Mouse (Mus musculus) T-helper 1 cell (primary cell): ENCODE measurements at regions not wholly inside any gene's neighbourhood (a gene's known extent, or its start where the extent isn't known, plus 50 kb on each side); places are given as distances from the start of the nearest gene placed in this dataset.

Experiments used
- in situ Hi-C: fragments of 300-600 bp; cut with MboI, MseI; formaldehyde crosslinking; loops from one replicate; pipeline ENCODE4 v1.15.1; 2025; ENCODE audit warnings: high pct_unique_total_duplicates

- in situ Hi-C loops, result no loop called here
Measured at GRCm38 (mm10) chr17:47317651-47318050, 51.0 kb upstream of the Mrps10 start.

- in situ Hi-C loops, result no loop called here
Measured at GRCm38 (mm10) chr17:47313162-47313561, 55.5 kb upstream of the Mrps10 start.

- in situ Hi-C loops, result no loop called here
Measured at GRCm38 (mm10) chr17:47311272-47311671, 57.4 kb upstream of the Mrps10 start.

- in situ Hi-C loops, result no loop called here
Measured at GRCm38 (mm10) chr17:47306027-47306761, 62.5 kb upstream of the Mrps10 start.

GRCm38 (mm10) chr17:47304463-47305199, 64.1 kb upstream of the Mrps10 start:
- in situ Hi-C loops, result no loop called here

DNA sequence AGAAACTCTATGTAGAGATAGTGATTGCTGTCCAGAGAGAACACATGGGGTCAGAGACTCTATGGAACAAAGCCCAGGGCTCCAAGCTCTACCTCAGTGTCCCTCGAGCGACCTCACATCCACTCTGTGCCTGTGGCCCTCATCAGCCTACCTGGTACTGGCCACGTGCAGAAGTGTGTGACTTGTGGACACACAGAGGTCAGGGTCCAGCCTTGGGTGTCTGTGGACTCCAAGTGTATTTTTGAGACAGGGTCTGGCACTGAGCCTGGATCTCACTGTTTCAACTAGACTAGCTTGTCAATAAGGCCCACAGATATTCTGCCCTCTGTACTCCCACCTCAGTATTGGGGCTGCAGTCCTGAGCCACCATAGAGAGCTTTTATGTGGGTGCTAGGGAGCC, 65.1 kb upstream of the Mrps10 start:
- in situ Hi-C loops, result no loop called here

GRCm38 (mm10) chr17:47298396-47298919, 70.2 kb upstream of the Mrps10 start:
- in situ Hi-C loops, result no loop called here

- in situ Hi-C loops, result no loop called here
Measured at GRCm38 (mm10) chr17:47297965-47298364, 70.7 kb upstream of the Mrps10 start.

DNA sequence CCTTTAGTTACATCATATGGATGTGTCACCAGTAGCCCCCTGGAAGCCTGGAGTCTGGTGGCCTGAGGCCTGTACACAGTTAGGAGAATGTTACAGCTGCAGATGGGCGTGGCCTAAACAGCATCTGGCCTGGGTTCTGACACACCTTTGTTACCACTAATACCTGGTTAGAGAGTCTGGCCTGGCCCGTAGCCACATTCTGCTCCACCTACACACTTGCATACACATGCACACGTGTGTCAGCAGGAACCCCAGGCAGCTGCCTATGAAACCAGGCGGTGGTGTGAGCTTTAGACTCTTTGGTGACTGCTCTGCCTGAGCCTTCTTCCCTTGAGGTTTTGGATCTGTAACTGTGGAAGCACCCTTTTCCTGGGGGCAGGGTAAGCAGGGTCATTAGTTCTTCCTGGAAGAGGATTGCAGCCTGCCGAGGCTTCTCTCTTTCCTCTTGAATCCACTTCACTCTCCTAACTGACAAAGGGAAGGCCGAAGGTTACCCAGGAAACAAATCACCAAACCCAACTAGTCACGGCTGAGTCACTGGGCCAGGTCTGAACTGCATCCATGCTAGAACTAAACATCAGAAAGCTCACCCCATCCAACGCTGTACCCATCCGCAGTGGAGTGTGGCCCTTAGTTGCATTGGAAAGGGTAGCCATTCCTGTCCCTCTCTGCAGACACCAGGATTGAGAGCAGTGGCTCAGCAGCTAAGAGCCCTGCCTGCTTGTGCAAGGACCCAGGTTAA, 71.8 kb upstream of the Mrps10 start:
- in situ Hi-C loops, result no loop called here

GRCm38 (mm10) chr17:47295315-47296011, 73.2 kb upstream of the Mrps10 start:
- in situ Hi-C loops, result no loop called here

DNA sequence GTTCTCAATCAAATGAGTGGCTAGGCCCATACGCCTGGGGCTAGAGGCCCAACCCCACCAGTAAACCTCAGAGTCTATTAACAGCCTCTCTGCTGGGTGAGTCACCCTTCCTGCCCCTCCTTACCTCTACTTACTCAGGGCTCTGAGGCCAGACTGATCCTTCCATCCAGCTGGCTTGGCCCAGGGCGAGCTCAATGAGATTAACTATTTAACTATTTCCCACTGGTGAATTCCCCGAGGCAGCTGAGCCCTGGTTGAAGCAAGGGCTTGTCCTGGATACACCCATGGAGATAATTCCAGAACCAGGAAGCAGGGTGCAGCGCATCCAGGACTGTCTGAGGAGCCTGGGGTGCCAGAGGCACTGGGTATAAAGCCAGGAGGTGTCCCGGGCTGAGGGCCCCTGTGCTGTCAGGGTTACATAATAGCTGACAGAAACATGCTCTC, 74.6 kb upstream of the Mrps10 start:
- in situ Hi-C loops, result no loop called here

DNA sequence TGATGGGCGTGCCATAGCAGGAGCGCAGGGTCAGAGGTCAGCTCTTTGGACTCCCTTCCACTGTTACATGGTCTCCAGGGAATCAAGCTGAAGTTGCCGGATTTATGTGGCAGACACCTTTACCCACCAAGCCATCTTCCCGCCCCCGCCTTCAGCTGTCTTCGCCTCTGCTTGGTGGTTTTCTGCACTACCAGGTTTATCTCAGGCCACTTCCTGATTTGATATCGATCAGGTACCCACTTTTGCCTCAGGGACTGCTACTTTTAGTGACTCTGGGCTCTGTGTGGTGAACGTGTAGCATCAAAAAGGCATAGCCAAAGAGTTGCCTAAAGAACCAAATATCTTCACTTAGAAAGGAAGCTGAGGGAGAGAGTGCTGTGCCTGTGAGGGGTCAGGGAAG, 75.5 kb upstream of the Mrps10 start:
- in situ Hi-C loops, result no loop called here

DNA sequence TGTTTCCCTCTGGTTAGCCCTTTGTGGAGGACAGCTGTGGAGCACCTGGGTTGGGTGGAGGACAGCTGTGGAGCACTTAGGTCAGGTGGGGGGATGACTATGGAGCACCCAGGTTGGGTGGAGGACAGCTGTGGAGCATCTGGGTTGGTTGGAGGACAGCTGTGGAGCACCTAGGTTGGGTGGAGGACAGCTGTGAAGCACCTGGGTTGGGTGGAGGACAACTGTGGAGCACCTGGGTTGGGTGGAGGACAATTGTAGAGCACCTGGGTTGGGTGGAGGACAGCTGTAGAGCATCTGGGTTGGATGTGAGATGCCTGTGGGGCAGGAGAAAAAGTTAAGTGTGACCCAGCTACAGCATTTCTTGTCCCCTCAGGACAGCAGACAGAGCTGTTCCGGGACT, 77.1 kb upstream of the Mrps10 start:
- in situ Hi-C loops, result no loop called here

DNA sequence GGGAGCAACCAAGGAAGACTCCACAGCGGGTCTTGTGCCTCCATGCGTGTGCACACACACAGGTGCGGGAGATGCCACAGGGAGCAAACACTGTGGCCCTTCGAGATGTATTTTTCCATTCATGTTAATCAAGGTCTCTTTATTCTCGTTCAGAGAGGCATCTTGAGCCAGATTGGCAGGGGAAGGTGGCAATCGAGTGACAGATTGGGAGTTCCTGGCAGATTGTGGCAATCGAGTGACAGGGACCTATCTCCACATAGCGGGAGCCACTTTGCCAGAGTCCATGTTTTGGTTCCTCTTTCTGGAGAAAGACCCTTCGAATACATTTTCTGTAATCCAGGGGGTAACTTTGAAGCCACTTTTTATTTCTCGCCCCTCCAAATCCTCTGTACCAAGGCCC, 83.1 kb upstream of the Mrps10 start:
- in situ Hi-C loops, result no loop called here

GRCm38 (mm10) chr17:47284236-47284635, 84.5 kb upstream of the Mrps10 start:
- in situ Hi-C loops, result no loop called here

DNA sequence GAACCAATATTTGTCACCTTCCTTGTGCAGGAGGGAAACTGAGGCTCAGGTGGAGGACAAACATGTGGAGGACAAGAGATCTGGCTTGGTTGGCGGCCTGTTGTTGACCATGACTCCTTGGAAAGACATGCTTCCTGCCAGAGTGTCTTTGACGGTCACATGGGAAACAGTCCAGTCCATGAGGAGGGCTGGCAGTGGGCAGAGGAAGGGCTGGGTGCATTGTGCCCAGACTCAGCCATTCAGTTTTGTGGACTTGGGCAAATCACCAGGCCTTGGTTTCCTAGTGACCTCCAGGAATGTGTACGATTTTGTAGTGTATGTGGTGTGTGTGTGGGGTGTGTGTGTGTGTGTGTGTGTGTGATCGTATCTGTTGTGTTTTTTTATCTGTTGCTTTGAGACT, 85.5 kb upstream of the Mrps10 start:
- in situ Hi-C loops, result no loop called here

- in situ Hi-C loops, result no loop called here
Measured at GRCm38 (mm10) chr17:47282476-47282875, 86.2 kb upstream of the Mrps10 start.

- in situ Hi-C loops, result no loop called here
Measured at GRCm38 (mm10) chr17:47277890-47278289, 90.8 kb upstream of the Mrps10 start.

DNA sequence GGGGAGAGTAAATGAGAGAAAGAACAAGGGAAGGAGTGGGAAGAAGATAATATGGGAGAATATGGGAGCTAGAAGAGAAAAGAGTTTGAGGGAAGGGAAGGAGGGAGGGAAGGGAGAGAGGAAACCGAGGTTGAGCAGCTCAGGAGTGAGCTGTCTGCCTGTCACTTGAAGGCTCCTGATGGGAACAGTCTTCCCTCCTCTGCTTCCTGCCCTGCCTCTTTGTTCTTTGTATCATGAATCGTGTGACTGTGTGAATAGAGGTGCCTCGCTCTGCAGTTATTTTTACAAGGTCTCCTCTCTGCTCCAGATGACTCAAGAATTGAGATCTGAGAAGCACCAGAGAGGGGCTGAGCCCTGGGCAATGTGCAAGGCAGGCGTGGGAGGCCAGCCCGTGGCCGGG, 92.0 kb upstream of the Mrps10 start:
- in situ Hi-C loops, result no loop called here

- in situ Hi-C loops, result no loop called here
Measured at GRCm38 (mm10) chr17:47275796-47276311, 92.8 kb upstream of the Mrps10 start.

GRCm38 (mm10) chr17:47273309-47273708, 95.4 kb upstream of the Mrps10 start:
- in situ Hi-C loops, result no loop called here
